Comparison of ENCODE assay signal across 9 mouse cellular contexts in genomic region chr4:145026449-145026851, GRCm38 (mm10).
DNase-seq lines count a peak whose midpoint lies in the region; ATAC-seq lines count a peak whose summit lies in the region.
"Had no signal": no experiment of that assay in that cellular context is flagged by ENCODE, and none has a peak within 500 bp of the region (broad histone marks: within the 10 kb centered on the region; RNA-seq: fewer than 3 reads in every experiment).

No protein-coding gene starts in this region.

- no peak overlapping the region for H3K4me3 ChIP-seq in limb, embryonic 13.5 days
- no peak overlapping the region for H3K4me3 ChIP-seq in limb, embryonic 10.5 days
- H3K4me3 ChIP-seq in heart, embryonic 10.5 days, result no peak overlapping the region
- H3K4me3 ChIP-seq: limb, embryonic 12.5 days had no signal

- 50% methylated on average over 7 of the region's 7 CpGs for WGBS in limb, embryonic 13.5 days
- WGBS in limb, embryonic 10.5 days, result 58% methylated on average over 7 of the region's 7 CpGs
- 24% methylated on average over 7 of the region's 7 CpGs for WGBS in heart, embryonic 10.5 days

- no peaks in the 10 kb centered on the region for H3K9me3 ChIP-seq in limb, embryonic 13.5 days
- no peaks in the 10 kb centered on the region for H3K9me3 ChIP-seq in limb, embryonic 10.5 days (replicated peaks)
- H3K9me3 ChIP-seq in heart, embryonic 10.5 days, result no peaks in the 10 kb centered on the region
- H3K9me3 ChIP-seq: limb, embryonic 12.5 days had no signal

- no peak overlapping the region for H3K4me2 ChIP-seq in limb, embryonic 13.5 days (replicated peaks)
- H3K4me2 ChIP-seq: limb, embryonic 12.5 days had no signal

- peak; percentile 34; the same call in 1 of the 2 replicates for ATAC-seq in limb, embryonic 13.5 days (ENCODE audit: low FRiP score, low read depth)

- peaks cover 16% of the 10 kb centered on the region for H3K36me3 ChIP-seq in limb, embryonic 13.5 days
- H3K36me3 ChIP-seq in limb, embryonic 10.5 days, result no peaks in the 10 kb centered on the region
- no peaks in the 10 kb centered on the region for H3K36me3 ChIP-seq in heart, embryonic 10.5 days

- no peak overlapping the region for H3K9ac ChIP-seq in limb, embryonic 13.5 days
- H3K9ac ChIP-seq: limb, embryonic 12.5 days had no signal

- no peak for DNase-seq in limb, embryonic 10.5 days (ENCODE audit: low spot score)
- peak; percentile 81 for DNase-seq in heart, embryonic 10.5 days (ENCODE audit: low spot score)
- peak; percentile 51 to 71 for DNase-seq in kidney, postnatal 4 days
- peak; percentile 63 for DNase-seq in retina, postnatal 1 day
- DNase-seq in cerebellum, postnatal 10 days, result no peak
- no peak for DNase-seq in urinary bladder, adult 2 months (ENCODE audit: low spot score)
- DNase-seq in adrenal gland, adult 8-10 months, result no peak

- H3K27me3 ChIP-seq in limb, embryonic 13.5 days, result no peaks in the 10 kb centered on the region
- no peaks in the 10 kb centered on the region for H3K27me3 ChIP-seq in limb, embryonic 10.5 days (ENCODE audit: low read depth, poor library complexity, severe bottlenecking)
- no peaks in the 10 kb centered on the region for H3K27me3 ChIP-seq in heart, embryonic 10.5 days (ENCODE audit: insufficient read depth, poor library complexity, severe bottlenecking)
- H3K27me3 ChIP-seq: limb, embryonic 12.5 days had no signal

- peak overlapping the region; percentile 61 for H3K27ac ChIP-seq in limb, embryonic 13.5 days
- no peak overlapping the region for H3K27ac ChIP-seq in limb, embryonic 10.5 days
- peak overlapping the region; percentile 67 for H3K27ac ChIP-seq in heart, embryonic 10.5 days

- peaks cover 47% of the 10 kb centered on the region for H3K4me1 ChIP-seq in limb, embryonic 13.5 days
- peaks cover 40% of the 10 kb centered on the region for H3K4me1 ChIP-seq in limb, embryonic 10.5 days
- peaks cover 67% of the 10 kb centered on the region for H3K4me1 ChIP-seq in heart, embryonic 10.5 days

Comparison
In these comparisons a context has a peak if more than half of its experiments do, and no peak if none do; other contexts are left out.
1. DNase-seq: peak in heart, embryonic 10.5 days (single experiment), kidney, postnatal 4 days (2 of 2) and retina, postnatal 1 day (single experiment); none in limb, embryonic 10.5 days (single experiment), cerebellum, postnatal 10 days (0 of 2), urinary bladder, adult 2 months (single experiment) and adrenal gland, adult 8-10 months (single experiment).